Mouse (Mus musculus) liver, embryonic 13.5 days (tissue): ENCODE measurements at regions not wholly inside any gene's neighbourhood (a gene's known extent, or its start where the extent isn't known, plus 50 kb on each side); places are given as distances from the start of the nearest gene placed in this dataset.

ENCODE experiments used
- ATAC-seq: fragments of 200-750 bp; cut with Nextera tagmentation; 2 replicates; pipeline ENCODE4 v1.8.0; 2017; ENCODE audit warnings: low read depth, mild to moderate bottlenecking, moderate number of reproducible peaks, moderate library complexity
- DNase-seq: peaks from one replicate; pipeline ENCODE4 v3.0.0; 2022
- H3K27ac ChIP-seq: fragments of 300-500 bp; sonication (generic); 2 replicates; pipeline ENCODE4 v1.5.1; 2015; ENCODE audit warnings: moderate library complexity, mild to moderate bottlenecking, inconsistent platforms
- H3K27me3 ChIP-seq: fragments of 300-500 bp; sonication (generic); 2 replicates; pipeline ENCODE4 v1.6.1; 2015; ENCODE audit warnings: mild to moderate bottlenecking, inconsistent platforms
- H3K36me3 ChIP-seq: fragments of 300-500 bp; sonication (generic); 2 replicates; pipeline ENCODE4 v1.6.1; 2015; ENCODE audit warnings: mild to moderate bottlenecking, inconsistent platforms
- H3K4me1 ChIP-seq: fragments of 300-500 bp; sonication (generic); replicated peaks from 2 replicates; pipeline ENCODE4 v1.6.1; 2015; ENCODE audit warnings: inconsistent platforms
- H3K4me2 ChIP-seq: fragments of 300-500 bp; sonication (generic); 2 replicates; pipeline ENCODE4 v1.6.1; 2015; ENCODE audit warnings: inconsistent platforms, mild to moderate bottlenecking, moderate library complexity
- H3K4me3 ChIP-seq: fragments of 300-500 bp; sonication (generic); replicated peaks from 2 replicates; pipeline ENCODE4 v1.5.1; 2015; ENCODE audit warnings: mild to moderate bottlenecking, inconsistent platforms
- H3K9ac ChIP-seq: fragments of 300-500 bp; sonication (generic); 2 replicates; pipeline ENCODE4 v1.6.1; 2015; ENCODE audit warnings: mild to moderate bottlenecking, inconsistent platforms
- H3K9me3 ChIP-seq: fragments of 300-500 bp; sonication (generic); replicated peaks from 2 replicates; pipeline ENCODE4 v1.6.1; 2016; ENCODE audit warnings: inconsistent platforms
- WGBS: fragments of 180-500 bp; shearing (Covaris S2); methylation state at CpG from one replicate; pipeline ENCODE4 v1.1.7; 2015; ENCODE audit not compliant: insufficient replicate concordance; 5-methylcytosine and 5-hydroxymethylcytosine counted together

DNA sequence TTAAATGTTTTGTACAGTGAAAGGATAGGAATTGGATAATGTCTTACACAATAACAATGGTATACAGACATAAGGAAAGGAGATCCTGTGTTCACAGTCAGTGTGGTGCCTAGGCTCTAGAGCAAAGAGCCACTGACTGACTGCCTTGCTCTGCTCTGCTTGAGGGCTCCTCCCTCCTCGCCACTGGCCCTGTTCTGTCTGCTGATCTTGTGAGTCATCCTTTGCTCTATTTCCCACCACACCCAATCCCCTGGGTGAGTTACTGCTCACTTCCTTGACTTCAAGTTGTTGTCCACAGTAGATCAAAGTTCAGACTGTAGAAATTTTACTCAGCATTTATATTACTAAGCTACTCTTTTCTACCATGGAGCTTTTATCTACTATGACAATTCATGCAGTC, 117.3 kb downstream of the Tmsb4x start:
- H3K9ac ChIP-seq: no peak overlapping the region
- DNase-seq (no peak), ATAC-seq (no peak)
- no peaks in the 10 kb centered on the region for H3K4me1 ChIP-seq
- 13% methylated on average over 1 of the region's 1 CpGs for WGBS
- H3K4me3 ChIP-seq: no peak overlapping the region
- H3K4me2 ChIP-seq: no peak overlapping the region
- no peaks in the 10 kb centered on the region for H3K9me3 ChIP-seq
- no peaks in the 10 kb centered on the region for H3K36me3 ChIP-seq
- H3K27ac ChIP-seq: no peak overlapping the region
- no peaks in the 10 kb centered on the region for H3K27me3 ChIP-seq

DNA sequence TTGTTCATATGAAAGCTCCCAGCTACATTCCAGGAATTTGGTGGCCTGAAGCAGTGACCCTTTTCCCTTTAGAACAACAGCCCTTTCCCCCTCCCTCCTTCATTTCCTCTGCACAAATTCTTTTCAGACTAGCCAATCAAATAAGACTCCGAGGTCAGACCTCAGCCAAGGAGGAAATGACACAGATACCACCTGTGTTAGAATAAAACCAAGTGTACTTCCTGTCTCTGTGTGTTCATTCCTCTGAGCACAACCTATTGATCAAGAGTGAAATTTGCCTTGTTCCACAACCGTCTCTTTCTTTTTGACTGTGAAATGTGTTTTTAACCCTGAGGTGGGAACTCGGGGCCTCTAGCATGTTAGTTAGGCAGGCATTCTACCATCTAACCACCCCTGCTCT, 120.2 kb downstream of the Tmsb4x start:
- Histone ChIP-seq H3K36me3 (no peaks in the 10 kb centered on the region), H3K9me3 (no peaks in the 10 kb centered on the region), H3K9ac (no peak overlapping the region), H3K4me1 (no peaks in the 10 kb centered on the region), H3K27ac (no peak overlapping the region), H3K4me3 (no peak overlapping the region), H3K27me3 (no peaks in the 10 kb centered on the region), H3K4me2 (no peak overlapping the region)
- no peak for ATAC-seq
- 38% methylated on average over 3 of the region's 3 CpGs for WGBS
- no peak for DNase-seq

DNA sequence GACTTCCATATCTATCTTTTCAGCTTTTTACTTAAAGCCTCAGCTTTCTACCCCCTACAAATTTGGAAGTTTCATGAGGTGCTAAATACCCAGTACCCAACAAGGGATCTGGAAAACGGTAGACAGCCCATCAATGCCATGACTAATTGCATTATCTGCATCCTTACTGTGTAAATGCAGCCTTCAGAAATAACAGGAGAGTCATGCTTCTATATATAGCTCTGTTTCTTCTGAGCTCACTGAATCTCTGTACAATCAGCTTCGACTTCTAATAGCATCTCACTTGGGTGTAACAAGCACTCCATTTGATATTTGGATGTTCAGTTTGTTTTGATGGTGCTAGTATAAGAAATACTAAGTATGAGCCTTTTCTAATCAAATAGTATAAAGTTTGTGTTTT, 120.7 kb downstream of the Tmsb4x start:
- ATAC-seq: no peak
- Histone ChIP-seq H3K4me2 (no peak overlapping the region), H3K9me3 (no peaks in the 10 kb centered on the region), H3K4me1 (no peaks in the 10 kb centered on the region), H3K4me3 (no peak overlapping the region), H3K27ac (no peak overlapping the region), H3K9ac (no peak overlapping the region), H3K27me3 (no peaks in the 10 kb centered on the region), H3K36me3 (no peaks in the 10 kb centered on the region)
- no peak for DNase-seq
- WGBS: 28% methylated on average over 2 of the region's 2 CpGs

DNA sequence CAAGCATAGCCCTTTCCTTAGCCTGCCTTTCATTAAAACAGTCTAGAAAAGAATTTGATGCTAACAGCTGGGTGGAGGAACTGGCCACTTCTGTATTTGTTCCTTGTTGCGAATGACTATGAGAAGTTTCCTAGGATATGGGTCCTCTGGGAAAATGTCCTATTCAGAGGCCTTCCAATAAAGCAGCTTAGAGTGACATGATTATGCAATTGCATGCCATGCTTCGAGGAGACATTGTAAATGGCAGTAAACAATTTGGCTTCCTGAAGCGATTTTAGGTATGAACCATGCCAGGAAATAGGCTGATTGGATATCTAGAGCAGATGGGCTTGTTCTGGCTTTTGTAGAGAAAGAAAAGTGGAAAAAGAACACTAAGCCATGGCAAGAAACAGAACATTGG, 128.3 kb downstream of the Tmsb4x start:
- H3K27me3 ChIP-seq: 0 out of 2 replicates have a peak, but pooled peaks cover 2% of the 10 kb centered on the region
- no peak overlapping the region for H3K4me2 ChIP-seq
- no peaks in the 10 kb centered on the region for H3K9me3 ChIP-seq
- no peak overlapping the region for H3K27ac ChIP-seq
- no peak for DNase-seq
- no peaks in the 10 kb centered on the region for H3K4me1 ChIP-seq
- ATAC-seq: no peak
- no peak overlapping the region for H3K9ac ChIP-seq
- H3K4me3 ChIP-seq: no peak overlapping the region
- WGBS: 40% methylated on average over 3 of the region's 3 CpGs
- no peaks in the 10 kb centered on the region for H3K36me3 ChIP-seq

DNA sequence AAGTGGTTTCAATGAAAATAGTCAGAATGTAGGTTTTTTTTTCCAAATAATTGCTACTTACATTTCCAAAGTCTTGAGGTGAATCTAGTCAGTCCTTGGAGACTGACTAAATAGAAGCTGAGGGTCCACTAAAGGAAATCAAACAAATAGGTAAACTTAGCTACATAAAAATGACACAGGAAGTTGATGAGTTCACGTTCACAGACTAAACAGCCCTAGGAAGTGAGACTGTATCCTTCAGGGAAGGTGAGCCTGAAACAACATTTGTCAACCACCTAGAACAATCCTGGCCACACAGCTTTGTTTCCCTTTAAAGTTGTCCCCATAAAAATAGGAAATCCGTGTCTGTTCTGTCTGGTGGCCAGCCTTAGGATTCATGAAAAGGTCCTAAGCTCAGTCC, 140.0 kb downstream of the Tmsb4x start:
- H3K9me3 ChIP-seq: no peaks in the 10 kb centered on the region
- no peaks in the 10 kb centered on the region for H3K36me3 ChIP-seq
- H3K4me3 ChIP-seq: no peak overlapping the region
- ATAC-seq: no peak
- no peak for DNase-seq
- 44% methylated on average over 2 of the region's 2 CpGs for WGBS
- H3K4me1 ChIP-seq: no peaks in the 10 kb centered on the region
- no peak overlapping the region for H3K9ac ChIP-seq
- H3K27ac ChIP-seq: no peak overlapping the region
- H3K27me3 ChIP-seq: no peaks in the 10 kb centered on the region
- H3K4me2 ChIP-seq: no peak overlapping the region

GRCm38 (mm10) chrX:167067918-167068317, 141.2 kb downstream of the Tmsb4x start:
- H3K27me3 ChIP-seq: no peaks in the 10 kb centered on the region
- H3K36me3 ChIP-seq: no peaks in the 10 kb centered on the region
- ATAC-seq (no peak), DNase-seq (no peak)
- no peak overlapping the region for H3K9ac ChIP-seq
- no peak overlapping the region for H3K4me2 ChIP-seq
- no peaks in the 10 kb centered on the region for H3K4me1 ChIP-seq
- H3K27ac ChIP-seq: no peak overlapping the region
- 69% methylated on average over 3 of the region's 3 CpGs for WGBS
- H3K9me3 ChIP-seq: no peaks in the 10 kb centered on the region
- H3K4me3 ChIP-seq: no peak overlapping the region

GRCm38 (mm10) chrX:167063881-167064280, 145.2 kb downstream of the Tmsb4x start:
- Histone ChIP-seq H3K4me1 (no peaks in the 10 kb centered on the region), H3K4me3 (no peak overlapping the region), H3K9me3 (no peaks in the 10 kb centered on the region), H3K27ac (no peak overlapping the region), H3K9ac (no peak overlapping the region), H3K4me2 (no peak overlapping the region), H3K36me3 (no peaks in the 10 kb centered on the region), H3K27me3 (no peaks in the 10 kb centered on the region)
- no peak for DNase-seq
- no peak for ATAC-seq
- WGBS: 33% methylated on average over 4 of the region's 4 CpGs

DNA sequence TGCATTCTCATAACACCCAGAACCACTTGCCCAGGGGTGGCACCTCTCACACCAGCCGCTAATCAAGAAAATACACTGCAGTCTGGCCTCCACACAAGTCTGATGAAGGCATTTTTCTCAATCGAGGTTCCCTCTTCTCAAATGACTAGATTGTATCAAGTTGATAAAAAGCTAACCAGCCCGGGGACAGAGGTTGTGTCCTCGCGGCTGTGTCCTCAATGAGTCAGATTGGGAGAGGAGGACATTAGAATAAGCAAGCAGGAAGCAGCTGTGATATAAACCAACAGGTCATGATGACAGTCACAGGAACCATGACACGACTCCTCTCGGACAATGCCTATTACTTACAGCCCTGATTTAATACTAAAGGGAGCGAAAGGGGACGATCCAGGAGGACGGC, 156.7 kb downstream of the Tmsb4x start:
- ATAC-seq: no peak

GRCm38 (mm10) chrX:167050066-167050465, 159.0 kb downstream of the Tmsb4x start:
- H3K4me3 ChIP-seq: no peak overlapping the region
- 67% methylated on average over 4 of the region's 4 CpGs for WGBS
- H3K9ac ChIP-seq: no peak overlapping the region
- H3K36me3 ChIP-seq: no peaks in the 10 kb centered on the region
- H3K27me3 ChIP-seq: no peaks in the 10 kb centered on the region
- DNase-seq (no peak), ATAC-seq (no peak)
- no peaks in the 10 kb centered on the region for H3K4me1 ChIP-seq
- H3K9me3 ChIP-seq: no peaks in the 10 kb centered on the region
- no peak overlapping the region for H3K27ac ChIP-seq
- H3K4me2 ChIP-seq: no peak overlapping the region

More for the DNA sequence above, 156.7 kb downstream of the Tmsb4x start:
- Histone ChIP-seq H3K36me3 (no peaks in the 10 kb centered on the region), H3K4me3 (no peak overlapping the region), H3K4me2 (no peak overlapping the region), H3K27ac (no peak overlapping the region), H3K4me1 (no peaks in the 10 kb centered on the region), H3K9me3 (no peaks in the 10 kb centered on the region), H3K9ac (no peak overlapping the region), H3K27me3 (no peaks in the 10 kb centered on the region)
- DNase-seq: no peak
- WGBS: 75% methylated on average over 10 of the region's 10 CpGs

- no peaks in the 10 kb centered on the region for H3K4me1 ChIP-seq
- WGBS: 39% methylated on average over 5 of the region's 5 CpGs
- no peak overlapping the region for H3K9ac ChIP-seq
- no peak for ATAC-seq
- H3K27ac ChIP-seq: no peak overlapping the region
- H3K9me3 ChIP-seq: no peaks in the 10 kb centered on the region
- no peak for DNase-seq
- no peaks in the 10 kb centered on the region for H3K27me3 ChIP-seq
- no peak overlapping the region for H3K4me3 ChIP-seq
- no peaks in the 10 kb centered on the region for H3K36me3 ChIP-seq
- no peak overlapping the region for H3K4me2 ChIP-seq
Measured at GRCm38 (mm10) chrX:167049191-167049968, 159.7 kb downstream of the Tmsb4x start.

GRCm38 (mm10) chrX:167037971-167038370, 171.1 kb downstream of the Tmsb4x start:
- H3K27ac ChIP-seq: no peak overlapping the region

DNA sequence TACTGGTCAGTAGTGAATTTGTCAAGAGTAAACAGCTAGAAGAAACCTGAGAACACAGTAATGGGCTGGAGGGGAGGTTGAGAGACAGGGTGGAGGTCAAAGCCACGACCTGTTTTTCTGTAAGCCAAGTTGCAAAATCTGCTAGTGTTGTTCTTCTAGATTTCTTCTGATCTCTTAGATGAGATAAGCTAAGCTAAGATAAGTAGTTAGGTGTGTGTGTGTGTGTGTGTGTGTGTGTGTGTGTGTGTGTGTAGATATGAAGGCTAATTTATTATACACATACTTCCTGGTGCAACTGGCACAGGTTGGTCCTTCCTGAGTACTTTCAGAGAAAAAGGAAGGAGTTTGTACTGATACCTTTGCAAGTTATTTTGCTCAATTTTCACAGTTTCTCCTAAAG, 172.8 kb downstream of the Tmsb4x start:
- ATAC-seq (no peak), DNase-seq (no peak)
- Histone ChIP-seq H3K9ac (no peak overlapping the region), H3K27ac (no peak overlapping the region), H3K4me2 (no peak overlapping the region), H3K27me3 (no peaks in the 10 kb centered on the region), H3K9me3 (no peaks in the 10 kb centered on the region), H3K36me3 (no peaks in the 10 kb centered on the region), H3K4me3 (no peak overlapping the region), H3K4me1 (no peaks in the 10 kb centered on the region)
- 14% methylated on average over 1 of the region's 1 CpGs for WGBS

More at GRCm38 (mm10) chrX:167037971-167038370, 171.1 kb downstream of the Tmsb4x start:
- H3K4me3 ChIP-seq: no peak overlapping the region
- no peak overlapping the region for H3K9ac ChIP-seq
- DNase-seq (no peak), ATAC-seq (peak; percentile 51)
- H3K27me3 ChIP-seq: no peaks in the 10 kb centered on the region
- no peak overlapping the region for H3K4me2 ChIP-seq
- H3K4me1 ChIP-seq: no peaks in the 10 kb centered on the region
- no peaks in the 10 kb centered on the region for H3K36me3 ChIP-seq
- no peaks in the 10 kb centered on the region for H3K9me3 ChIP-seq
